Mouse (Mus musculus): Measurements from ENCODE around the gene Asic4.

The Asic4 gene

GRCm38 (mm10) chr1:75450314-75451005 is at the start of gene Asic4:
Asic4 (plus strand) TSS chr1:75450436.
- Histone ChIP-seq H3K36me3 (ENCODE audit: control insufficient read depth, insufficient read depth, low read length, poor library complexity, severe bottlenecking) (no peaks in the 10 kb centered on the region), H3K27me3 (ENCODE audit: control insufficient read depth, insufficient read depth, low read length, poor library complexity, severe bottlenecking) (peaks cover 5% of the 10 kb centered on the region)
- DNase-seq (ENCODE audit: low read depth, low spot score) = no peak

GRCm38 (mm10) chr1:75400493-75401115 is 49.6 kb upstream of the Asic4 start:
- Histone ChIP-seq H3K27me3 (ENCODE audit: control insufficient read depth, insufficient read depth, low read length, poor library complexity, severe bottlenecking) (no peaks in the 10 kb centered on the region), H3K36me3 (ENCODE audit: control insufficient read depth, insufficient read depth, low read length, poor library complexity, severe bottlenecking) (no peaks in the 10 kb centered on the region)
- no peak for DNase-seq (ENCODE audit: low read depth, low spot score)

- DNase-seq (ENCODE audit: low read depth, low spot score) = no peak
- no peaks in the 10 kb centered on the region for H3K27me3 ChIP-seq (ENCODE audit: control insufficient read depth, insufficient read depth, low read length, poor library complexity, severe bottlenecking)
- no peaks in the 10 kb centered on the region for H3K36me3 ChIP-seq (ENCODE audit: control insufficient read depth, insufficient read depth, low read length, poor library complexity, severe bottlenecking)
These were observed 44.7 kb upstream of the Asic4 start for GRCm38 (mm10) chr1:75405547-75405946.

GRCm38 (mm10) chr1:75406173-75406572 is 44.1 kb upstream of the Asic4 start:
- H3K36me3 ChIP-seq (ENCODE audit: control insufficient read depth, insufficient read depth, low read length, poor library complexity, severe bottlenecking) = no peaks in the 10 kb centered on the region
- no peak for DNase-seq (ENCODE audit: low read depth, low spot score)
- no peaks in the 10 kb centered on the region for H3K27me3 ChIP-seq (ENCODE audit: control insufficient read depth, insufficient read depth, low read length, poor library complexity, severe bottlenecking)

GRCm38 (mm10) chr1:75407056-75407455 is 43.2 kb upstream of the Asic4 start:
- DNase-seq (ENCODE audit: low read depth, low spot score) = no peak

GRCm38 (mm10) chr1:75408210-75408609 is 42.0 kb upstream of the Asic4 start:
- Histone ChIP-seq H3K27me3 (ENCODE audit: control insufficient read depth, insufficient read depth, low read length, poor library complexity, severe bottlenecking) (no peaks in the 10 kb centered on the region), H3K36me3 (ENCODE audit: control insufficient read depth, insufficient read depth, low read length, poor library complexity, severe bottlenecking) (no peaks in the 10 kb centered on the region)
- no peak for DNase-seq (ENCODE audit: low read depth, low spot score)

More at GRCm38 (mm10) chr1:75407056-75407455, 43.2 kb upstream of the Asic4 start:
- no peaks in the 10 kb centered on the region for H3K36me3 ChIP-seq (ENCODE audit: control insufficient read depth, insufficient read depth, low read length, poor library complexity, severe bottlenecking)
- no peaks in the 10 kb centered on the region for H3K27me3 ChIP-seq (ENCODE audit: control insufficient read depth, insufficient read depth, low read length, poor library complexity, severe bottlenecking)

- no peaks in the 10 kb centered on the region for H3K27me3 ChIP-seq (ENCODE audit: control insufficient read depth, insufficient read depth, low read length, poor library complexity, severe bottlenecking)
- no peak for DNase-seq (ENCODE audit: low read depth, low spot score)
- H3K36me3 ChIP-seq (ENCODE audit: control insufficient read depth, insufficient read depth, low read length, poor library complexity, severe bottlenecking) = no peaks in the 10 kb centered on the region
These were observed 40.3 kb upstream of the Asic4 start for GRCm38 (mm10) chr1:75409950-75410349.

GRCm38 (mm10) chr1:75412196-75412595 is 38.0 kb upstream of the Asic4 start:
- no peaks in the 10 kb centered on the region for H3K36me3 ChIP-seq (ENCODE audit: control insufficient read depth, insufficient read depth, low read length, poor library complexity, severe bottlenecking)
- no peak for DNase-seq (ENCODE audit: low read depth, low spot score)
- H3K27me3 ChIP-seq (ENCODE audit: control insufficient read depth, insufficient read depth, low read length, poor library complexity, severe bottlenecking) = no peaks in the 10 kb centered on the region

GRCm38 (mm10) chr1:75413749-75414148 is 36.5 kb upstream of the Asic4 start:
- DNase-seq (ENCODE audit: low read depth, low spot score) = peak; percentile 36
- no peaks in the 10 kb centered on the region for H3K27me3 ChIP-seq (ENCODE audit: control insufficient read depth, insufficient read depth, low read length, poor library complexity, severe bottlenecking)
- H3K36me3 ChIP-seq (ENCODE audit: control insufficient read depth, insufficient read depth, low read length, poor library complexity, severe bottlenecking) = no peaks in the 10 kb centered on the region

GRCm38 (mm10) chr1:75421794-75422193 is 28.4 kb upstream of the Asic4 start:
- H3K27me3 ChIP-seq (ENCODE audit: control insufficient read depth, insufficient read depth, low read length, poor library complexity, severe bottlenecking) = no peaks in the 10 kb centered on the region
- no peaks in the 10 kb centered on the region for H3K36me3 ChIP-seq (ENCODE audit: control insufficient read depth, insufficient read depth, low read length, poor library complexity, severe bottlenecking)

GRCm38 (mm10) chr1:75422216-75422822 is 27.9 kb upstream of the Asic4 start:
- no peaks in the 10 kb centered on the region for H3K27me3 ChIP-seq (ENCODE audit: control insufficient read depth, insufficient read depth, low read length, poor library complexity, severe bottlenecking)
- no peak for DNase-seq (ENCODE audit: low read depth, low spot score)
- no peaks in the 10 kb centered on the region for H3K36me3 ChIP-seq (ENCODE audit: control insufficient read depth, insufficient read depth, low read length, poor library complexity, severe bottlenecking)

More at GRCm38 (mm10) chr1:75421794-75422193, 28.4 kb upstream of the Asic4 start:
- no peak for DNase-seq (ENCODE audit: low read depth, low spot score)

- no peak for DNase-seq (ENCODE audit: low read depth, low spot score)
- H3K27me3 ChIP-seq (ENCODE audit: control insufficient read depth, insufficient read depth, low read length, poor library complexity, severe bottlenecking) = no peaks in the 10 kb centered on the region
- H3K36me3 ChIP-seq (ENCODE audit: control insufficient read depth, insufficient read depth, low read length, poor library complexity, severe bottlenecking) = no peaks in the 10 kb centered on the region
These were observed 27.3 kb upstream of the Asic4 start for GRCm38 (mm10) chr1:75422823-75423471.

- no peaks in the 10 kb centered on the region for H3K36me3 ChIP-seq (ENCODE audit: control insufficient read depth, insufficient read depth, low read length, poor library complexity, severe bottlenecking)
- no peaks in the 10 kb centered on the region for H3K27me3 ChIP-seq (ENCODE audit: control insufficient read depth, insufficient read depth, low read length, poor library complexity, severe bottlenecking)
- no peak for DNase-seq (ENCODE audit: low read depth, low spot score)
These were observed 26.4 kb upstream of the Asic4 start for GRCm38 (mm10) chr1:75423780-75424390.

- no peaks in the 10 kb centered on the region for H3K36me3 ChIP-seq (ENCODE audit: control insufficient read depth, insufficient read depth, low read length, poor library complexity, severe bottlenecking)
- no peaks in the 10 kb centered on the region for H3K27me3 ChIP-seq (ENCODE audit: control insufficient read depth, insufficient read depth, low read length, poor library complexity, severe bottlenecking)
- DNase-seq (ENCODE audit: low read depth, low spot score) = peak; percentile 53
These were observed 24.3 kb upstream of the Asic4 start for GRCm38 (mm10) chr1:75425796-75426471.

All from splenic B cell, adult 2 months (primary cell).